Mouse (Mus musculus) layer of hippocampus, adult 11-12 months (tissue): ENCODE data around the gene Zc3h12c.
"Not testable (repeated sequence)": the region's sequence is repeated elsewhere in the genome, so short reads cannot be mapped to it uniquely, and the experiment has no call there.

ENCODE experiments used
- DNase-seq: peaks from one replicate; pipeline ENCODE4 v3.0.0; 2022; ENCODE audit warnings: low spot score

Gene Zc3h12c

DNA sequence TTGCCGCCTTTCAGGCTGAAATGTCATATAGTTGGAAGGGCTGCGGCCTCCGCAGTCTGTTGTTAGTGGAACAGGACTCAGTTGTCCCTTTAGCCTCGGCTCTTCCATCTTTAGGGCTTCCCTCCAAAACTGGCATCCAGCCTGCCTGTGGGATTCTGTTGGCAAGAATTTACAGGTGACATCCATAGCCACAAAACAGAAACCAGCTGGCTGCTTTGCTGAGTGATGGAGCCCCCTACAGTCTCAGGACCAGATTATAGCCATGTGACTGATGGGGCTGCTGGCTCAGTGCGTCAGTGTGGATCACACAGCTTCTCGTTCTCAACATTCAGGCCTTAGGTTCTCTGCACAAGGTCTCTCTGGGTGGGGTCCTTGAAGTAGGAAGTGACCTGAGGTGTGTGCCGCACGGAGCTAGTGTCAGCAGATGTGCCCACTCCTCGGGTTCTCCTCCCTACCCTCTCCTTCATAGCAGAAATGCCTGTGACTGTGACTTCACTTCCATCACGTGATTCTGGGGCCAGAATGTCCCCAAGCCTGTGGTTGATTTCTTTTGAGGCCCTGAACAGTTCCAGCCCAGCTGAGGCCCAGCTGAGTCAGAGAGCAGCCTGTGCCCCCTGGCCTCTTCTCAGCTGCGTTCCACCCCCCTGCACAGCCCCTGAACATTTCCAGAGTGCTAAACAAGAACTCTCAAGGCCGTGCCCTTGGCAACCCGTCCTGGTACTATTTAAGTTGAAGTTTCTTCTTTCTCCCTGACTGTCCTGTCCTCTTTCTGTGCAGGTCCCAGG lies 66.1 kb downstream of the Zc3h12c start:
- no peak for DNase-seq

DNA sequence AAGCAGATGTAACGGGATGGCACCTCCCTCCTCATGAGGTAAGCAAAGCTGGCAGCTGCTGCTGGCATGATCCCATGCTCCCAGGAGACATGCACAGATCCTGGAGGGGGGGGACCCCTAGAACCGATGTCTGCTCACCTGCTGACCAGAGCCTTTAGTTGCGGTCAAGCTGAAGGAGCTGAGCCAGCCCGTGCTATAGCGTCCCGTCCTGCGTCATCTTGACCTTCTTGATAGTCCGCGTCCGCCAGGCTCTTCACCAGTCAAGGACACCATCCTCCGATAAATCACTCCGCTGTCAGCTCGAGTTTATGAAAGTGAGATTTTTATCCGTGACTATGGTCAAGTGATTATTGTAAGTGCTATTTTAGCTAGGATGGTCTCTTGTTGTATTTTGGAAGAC lies 67.9 kb downstream of the Zc3h12c start:
- no peak for DNase-seq

GRCm38 (mm10) chr9:52098600-52098999 lies 69.8 kb downstream of the Zc3h12c start:
- peak; percentile 85 for DNase-seq

DNA sequence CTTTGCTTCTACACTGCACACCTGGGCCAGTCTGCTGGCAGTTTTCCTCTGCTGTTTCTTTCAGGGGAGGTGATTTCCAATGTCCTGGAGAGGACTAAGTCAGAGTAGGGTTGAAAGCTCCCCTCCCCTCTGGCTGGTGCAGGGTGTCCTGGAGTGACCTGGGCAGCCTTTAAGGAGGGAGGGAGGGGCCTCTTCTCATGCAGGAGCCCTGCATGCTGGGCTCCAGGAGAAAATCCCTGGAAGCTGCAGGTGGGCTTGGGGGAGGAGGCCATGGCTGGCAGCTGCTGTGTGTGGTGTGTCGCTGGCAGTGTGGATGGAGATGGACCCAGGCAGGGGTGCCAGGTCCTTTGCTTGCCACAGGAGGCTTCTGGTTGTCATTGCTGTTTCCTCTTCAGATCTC lies 71.0 kb downstream of the Zc3h12c start:
- no peak for DNase-seq

GRCm38 (mm10) chr9:52095666-52096065 lies 72.7 kb downstream of the Zc3h12c start:
- no peak for DNase-seq

DNA sequence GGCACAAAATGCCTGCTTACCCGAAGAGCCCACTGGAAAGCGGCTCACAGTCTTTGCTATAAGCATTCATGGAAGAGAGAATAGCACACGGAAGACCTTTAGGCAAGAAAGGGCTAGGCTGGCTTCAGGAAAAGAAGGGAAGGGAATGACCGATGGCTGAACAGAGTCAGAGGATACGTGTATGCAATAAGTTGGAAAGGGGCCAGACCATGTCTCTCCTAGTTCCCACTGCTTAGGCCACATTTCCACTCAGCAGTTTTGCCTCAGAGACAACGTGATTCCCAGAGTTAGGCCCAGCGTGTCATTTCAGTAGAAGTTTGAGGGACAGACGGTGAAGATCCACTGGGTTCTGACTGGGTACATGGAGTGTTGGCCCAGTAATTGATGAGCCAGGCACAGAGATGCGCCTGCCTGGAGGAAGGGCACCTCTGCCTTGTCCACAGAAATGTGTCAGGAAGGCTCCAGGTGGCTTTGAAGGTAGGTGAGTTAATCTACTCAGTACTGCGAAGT lies 73.8 kb downstream of the Zc3h12c start:
- no peak for DNase-seq

GRCm38 (mm10) chr9:52094016-52094415 lies 74.4 kb downstream of the Zc3h12c start:
- no peak for DNase-seq

GRCm38 (mm10) chr9:52093108-52093507 lies 75.3 kb downstream of the Zc3h12c start:
- DNase-seq: no peak

DNA sequence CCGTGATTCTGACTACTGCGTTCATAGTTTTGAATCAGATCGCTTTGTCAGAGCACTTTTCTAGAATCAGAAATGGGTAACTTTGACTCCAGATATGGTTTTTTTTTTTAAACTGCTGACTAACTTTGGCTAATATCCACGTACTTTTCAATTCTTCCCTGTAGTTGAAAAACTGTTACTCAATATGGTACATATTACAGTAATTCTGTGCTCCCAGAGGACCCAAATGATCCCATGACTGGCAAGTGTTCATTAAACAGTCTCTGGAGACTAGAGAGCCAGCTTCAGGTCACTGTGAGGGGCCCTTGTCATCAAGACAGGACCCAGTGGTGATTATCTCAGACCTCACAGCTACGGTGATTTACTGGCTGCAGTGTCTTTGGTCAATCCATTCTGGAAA lies 76.1 kb downstream of the Zc3h12c start:
- no peak for DNase-seq

- DNase-seq: no peak
Observed at GRCm38 (mm10) chr9:52091752-52092151, 76.6 kb downstream of the Zc3h12c start.

GRCm38 (mm10) chr9:52082414-52082813 lies 86.0 kb downstream of the Zc3h12c start:
- no peak for DNase-seq

- no peak for DNase-seq
Observed at GRCm38 (mm10) chr9:52081979-52082378, 86.4 kb downstream of the Zc3h12c start.

DNA sequence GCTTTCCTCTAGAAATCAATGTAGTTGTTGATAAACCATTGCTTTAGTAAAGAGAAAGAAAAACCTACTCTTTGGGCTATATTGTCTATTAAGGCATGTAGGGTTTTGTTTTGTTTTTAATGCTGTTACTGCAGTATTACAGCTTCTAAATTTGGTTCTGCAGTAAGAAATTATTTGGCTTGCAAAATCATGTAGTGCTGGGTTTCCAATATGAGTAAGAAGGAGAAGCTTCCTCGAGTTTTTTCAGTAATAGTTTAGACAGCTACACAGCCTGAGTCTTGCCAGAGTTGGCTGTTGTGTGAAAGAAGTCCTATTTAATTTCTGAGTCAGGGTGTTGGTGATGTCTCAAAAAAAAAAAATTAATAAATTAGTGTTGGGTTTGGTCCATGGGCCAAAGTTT lies 90.7 kb downstream of the Zc3h12c start:
- DNase-seq: no peak

DNA sequence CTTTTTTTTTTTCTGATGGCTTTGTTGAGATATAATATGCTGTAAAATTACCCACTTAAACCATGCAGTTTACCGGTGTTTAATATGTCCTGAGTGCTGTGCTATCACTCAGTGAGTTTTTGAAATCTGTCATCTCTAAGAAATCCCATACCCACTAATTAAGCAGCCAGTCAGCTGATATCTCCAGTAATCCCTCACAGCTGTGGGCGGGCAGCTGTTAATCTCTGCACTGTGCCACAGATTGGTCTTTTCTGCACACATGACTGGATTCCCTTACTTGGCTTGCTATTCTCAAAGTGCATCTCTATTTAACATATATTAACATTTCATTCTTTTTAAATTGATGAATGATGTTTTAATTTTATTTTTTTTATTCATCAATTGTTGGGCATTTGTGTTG lies 92.3 kb downstream of the Zc3h12c start:
- no peak for DNase-seq

- no peak for DNase-seq
Observed at GRCm38 (mm10) chr9:52072202-52072601, 96.2 kb downstream of the Zc3h12c start.

GRCm38 (mm10) chr9:52071352-52071751 lies 97.0 kb downstream of the Zc3h12c start:
- not testable (repeated sequence) for DNase-seq

DNA sequence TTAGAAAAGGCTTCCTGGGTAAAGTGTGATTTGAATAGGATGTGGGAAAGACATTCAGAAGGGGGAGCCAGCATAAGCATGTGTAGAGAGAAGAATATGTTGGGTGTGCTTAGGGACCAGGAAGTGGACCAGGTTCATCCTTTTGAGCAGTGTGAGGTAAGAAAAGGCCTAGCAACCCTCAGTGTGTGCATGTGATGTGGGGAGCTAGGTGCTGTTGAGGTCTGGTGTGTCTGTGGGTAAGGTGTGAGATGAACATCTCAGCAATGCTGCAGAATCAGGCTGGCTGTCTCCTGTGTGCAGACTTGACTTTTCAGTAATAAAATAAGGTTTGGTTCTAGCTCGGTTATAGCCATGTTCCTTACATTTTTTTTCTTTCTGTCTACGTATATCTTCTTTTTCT lies 98.3 kb downstream of the Zc3h12c start:
- DNase-seq: no peak
